Mouse (Mus musculus): ENCODE results near the gene Kxd1. TPM values are rescaled to one million over a fixed set of nuclear protein-coding genes. Genes with fewer than 3 reads are reported as not detected.
"Not testable (repeated sequence)": the region's sequence is repeated elsewhere in the genome, so short reads cannot be mapped to it uniquely, and the experiment has no call there.

Kxd1 gene
- polyA plus RNA-seq, 1 experiment: 37.0 TPM

DNA sequence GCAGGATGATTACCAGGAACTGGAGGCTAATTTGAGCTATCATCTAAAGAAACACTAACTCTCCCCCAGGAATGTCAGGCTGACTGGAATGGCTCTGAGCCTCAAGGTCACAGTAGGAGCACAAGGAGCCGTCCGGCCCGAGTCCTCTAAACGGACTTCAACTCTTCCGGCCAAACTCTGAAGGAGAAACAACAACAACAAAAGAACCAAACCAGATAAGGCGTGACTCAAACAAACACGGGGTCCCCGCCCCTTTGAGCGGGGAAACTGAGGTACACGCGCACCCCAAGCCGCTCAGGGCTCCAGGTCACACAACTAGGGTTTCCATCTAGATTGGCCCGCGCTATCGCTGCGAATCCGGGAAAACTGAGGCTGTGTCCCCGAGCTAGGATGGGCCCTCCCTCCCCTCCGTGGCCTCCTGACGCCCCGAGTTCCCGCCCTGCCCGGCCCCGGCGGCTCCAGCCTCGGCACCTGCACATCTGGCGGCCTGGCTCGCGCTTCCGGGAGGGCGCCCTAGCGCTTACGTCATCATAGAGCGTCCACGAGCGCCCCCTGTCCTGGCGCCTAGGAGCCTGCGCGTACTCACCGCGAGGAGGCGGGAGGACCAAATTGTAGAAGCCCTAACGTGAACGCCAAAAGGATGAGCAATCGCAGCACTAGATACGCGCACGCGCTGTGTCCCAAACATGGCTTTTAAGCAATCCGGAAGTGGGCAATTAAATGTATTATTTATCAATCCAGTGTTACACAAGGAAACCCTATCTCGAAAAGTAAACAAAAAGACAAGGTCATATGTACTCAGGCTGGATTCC lies 5.0 kb downstream of the Kxd1 start:
- TF ChIP-seq CTCF (IDR thresholded peaks at IDR 0.05; ENCODE audit: borderline replicate concordance, insufficient read depth, low read length) (0 out of 2 replicates have a peak, but pooled peaks have one; percentile 19), POLR2A (IDR thresholded peaks at IDR 0.05; ENCODE audit: low read depth, low read length) (peak; percentile 54)
- H3K4me3 ChIP-seq (ENCODE audit: insufficient read depth, low read length): peak overlapping the region; percentile 78
- H3K27ac ChIP-seq (ENCODE audit: insufficient read depth, low read length): peak overlapping the region; percentile 49
- no peaks in the 10 kb centered on the region; the same call in none of the 2 replicates for H3K4me1 ChIP-seq (ENCODE audit: control insufficient read depth, insufficient read depth, low read length)

- Histone ChIP-seq H3K4me3 (ENCODE audit: insufficient read depth, low read length) (no peak overlapping the region), H3K27ac (ENCODE audit: insufficient read depth, low read length) (no peak overlapping the region), H3K4me1 (ENCODE audit: control insufficient read depth, insufficient read depth, low read length) (no peaks in the 10 kb centered on the region; the same call in none of the 2 replicates)
- TF ChIP-seq POLR2A (IDR thresholded peaks at IDR 0.05; ENCODE audit: low read depth, low read length): no peak
- TF ChIP-seq CTCF (IDR thresholded peaks at IDR 0.05; ENCODE audit: borderline replicate concordance, insufficient read depth, low read length): no peak
Measured at GRCm38 (mm10) chr8:70519606-70520005, 8.2 kb downstream of the Kxd1 start.

- H3K4me3 ChIP-seq (ENCODE audit: insufficient read depth, low read length): no peak overlapping the region
- no peak overlapping the region for H3K27ac ChIP-seq (ENCODE audit: insufficient read depth, low read length)
- H3K4me1 ChIP-seq (ENCODE audit: control insufficient read depth, insufficient read depth, low read length): no peaks in the 10 kb centered on the region; the same call in none of the 2 replicates
- TF ChIP-seq CTCF (IDR thresholded peaks at IDR 0.05; ENCODE audit: borderline replicate concordance, insufficient read depth, low read length): no peak
- no peak for TF ChIP-seq POLR2A (IDR thresholded peaks at IDR 0.05; ENCODE audit: low read depth, low read length)
Measured at GRCm38 (mm10) chr8:70519043-70519442, 8.7 kb downstream of the Kxd1 start.

DNA sequence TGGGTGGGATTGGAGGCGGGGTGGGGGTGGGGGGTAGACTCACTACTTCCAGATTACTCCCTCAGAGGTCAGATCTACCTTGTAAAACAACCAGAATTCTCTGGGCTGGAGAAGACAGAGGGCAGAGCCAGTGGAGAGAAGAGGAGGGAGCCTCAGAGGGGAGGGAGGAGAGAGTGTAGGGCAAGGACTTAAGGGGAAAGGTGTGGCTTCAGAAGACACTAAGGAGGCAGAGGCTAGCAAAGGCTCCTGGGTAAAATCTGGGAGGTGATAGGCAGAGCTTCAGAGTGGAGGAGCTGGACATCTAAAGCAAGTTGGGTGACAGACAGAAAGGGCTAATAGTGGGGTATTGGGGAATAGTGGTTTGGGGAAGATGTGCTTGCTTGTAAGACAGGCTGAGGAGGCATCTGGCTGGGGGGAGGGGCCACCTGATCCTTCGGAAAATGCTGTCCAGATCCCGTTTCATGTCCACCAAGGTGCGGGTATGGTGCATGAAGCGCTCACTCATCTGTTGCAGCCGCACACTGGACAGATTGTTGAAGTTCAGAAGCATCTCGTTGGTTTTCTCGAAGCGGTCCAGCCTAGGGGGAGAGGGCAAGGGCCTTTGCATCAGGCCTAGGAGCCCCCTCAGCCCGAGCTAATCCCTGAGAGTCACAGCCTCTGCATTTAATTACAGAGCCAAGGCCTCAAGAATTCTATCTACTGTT lies 9.7 kb downstream of the Kxd1 start:
- no peak overlapping the region for H3K27ac ChIP-seq (ENCODE audit: insufficient read depth, low read length)
- TF ChIP-seq CTCF (IDR thresholded peaks at IDR 0.05; ENCODE audit: borderline replicate concordance, insufficient read depth, low read length) (no peak), POLR2A (IDR thresholded peaks at IDR 0.05; ENCODE audit: low read depth, low read length) (no peak)

GRCm38 (mm10) chr8:70513441-70513840 lies 14.3 kb downstream of the Kxd1 start:
- H3K4me1 ChIP-seq (ENCODE audit: control insufficient read depth, insufficient read depth, low read length): no peaks in the 10 kb centered on the region
- H3K27ac ChIP-seq (ENCODE audit: insufficient read depth, low read length): no peak overlapping the region
- H3K4me3 ChIP-seq (ENCODE audit: insufficient read depth, low read length): no peak overlapping the region
- TF ChIP-seq POLR2A (IDR thresholded peaks at IDR 0.05; ENCODE audit: low read depth, low read length) (no peak), CTCF (IDR thresholded peaks at IDR 0.05; ENCODE audit: borderline replicate concordance, insufficient read depth, low read length) (no peak)

More for the DNA sequence above, 9.7 kb downstream of the Kxd1 start:
- Histone ChIP-seq H3K4me3 (ENCODE audit: insufficient read depth, low read length) (no peak overlapping the region), H3K4me1 (ENCODE audit: control insufficient read depth, insufficient read depth, low read length) (no peaks in the 10 kb centered on the region; the same call in none of the 2 replicates)

GRCm38 (mm10) chr8:70512253-70512903 lies 15.4 kb downstream of the Kxd1 start:
- TF ChIP-seq POLR2A (IDR thresholded peaks at IDR 0.05; ENCODE audit: low read depth, low read length) (no peak), CTCF (IDR thresholded peaks at IDR 0.05; ENCODE audit: borderline replicate concordance, insufficient read depth, low read length) (no peak)
- Histone ChIP-seq H3K4me1 (ENCODE audit: control insufficient read depth, insufficient read depth, low read length) (no peaks in the 10 kb centered on the region), H3K4me3 (ENCODE audit: insufficient read depth, low read length) (no peak overlapping the region), H3K27ac (ENCODE audit: insufficient read depth, low read length) (no peak overlapping the region)

DNA sequence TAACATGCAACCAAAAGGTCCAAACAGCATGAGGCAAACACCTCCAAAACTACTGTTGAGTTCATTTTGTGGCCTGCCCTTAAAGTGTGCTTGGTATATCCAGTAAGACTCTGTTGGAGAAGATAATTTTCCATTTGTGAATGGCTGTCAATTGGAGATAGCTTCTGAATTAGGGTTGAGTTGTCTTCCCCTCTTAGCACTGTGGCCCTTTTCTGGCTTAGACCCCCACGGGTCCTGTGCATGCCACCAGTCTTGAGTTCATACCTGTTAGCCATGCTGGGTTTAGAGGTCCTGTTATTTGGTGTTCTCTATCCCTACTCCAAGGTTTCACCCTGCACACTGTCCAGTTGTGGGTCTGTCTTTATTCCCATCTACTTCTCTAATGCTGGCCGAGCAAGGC lies 16.0 kb downstream of the Kxd1 start:
- Histone ChIP-seq H3K4me3 (ENCODE audit: insufficient read depth, low read length) (no peak overlapping the region), H3K4me1 (ENCODE audit: control insufficient read depth, insufficient read depth, low read length) (no peaks in the 10 kb centered on the region), H3K27ac (ENCODE audit: insufficient read depth, low read length) (no peak overlapping the region)
- TF ChIP-seq CTCF (IDR thresholded peaks at IDR 0.05; ENCODE audit: borderline replicate concordance, insufficient read depth, low read length) (no peak), POLR2A (IDR thresholded peaks at IDR 0.05; ENCODE audit: low read depth, low read length) (no peak)

DNA sequence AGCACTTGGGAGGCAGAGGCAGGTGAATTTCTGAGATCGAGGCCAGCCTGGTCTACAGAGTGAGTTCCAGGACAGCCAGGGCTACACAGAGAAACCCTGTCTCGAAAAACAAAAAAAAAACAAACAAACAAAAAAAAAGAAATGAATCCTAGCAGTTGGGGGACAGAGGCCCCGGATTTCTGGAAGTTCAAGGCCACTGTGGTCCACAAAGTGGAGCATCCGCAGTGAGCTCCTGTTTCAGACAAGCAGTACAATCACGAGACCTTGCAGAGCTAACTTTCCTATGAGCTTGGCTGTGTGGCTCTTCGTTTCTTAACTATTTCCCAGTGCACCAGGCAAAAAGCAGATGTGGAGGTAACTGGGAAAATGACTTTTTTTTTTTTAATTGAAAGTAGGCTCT lies 16.6 kb downstream of the Kxd1 start:
- H3K27ac ChIP-seq (ENCODE audit: insufficient read depth, low read length); H3K4me1 ChIP-seq (ENCODE audit: control insufficient read depth, insufficient read depth, low read length): not testable (repeated sequence)
- peak overlapping the region; percentile 98 for H3K4me3 ChIP-seq (ENCODE audit: insufficient read depth, low read length)

DNA sequence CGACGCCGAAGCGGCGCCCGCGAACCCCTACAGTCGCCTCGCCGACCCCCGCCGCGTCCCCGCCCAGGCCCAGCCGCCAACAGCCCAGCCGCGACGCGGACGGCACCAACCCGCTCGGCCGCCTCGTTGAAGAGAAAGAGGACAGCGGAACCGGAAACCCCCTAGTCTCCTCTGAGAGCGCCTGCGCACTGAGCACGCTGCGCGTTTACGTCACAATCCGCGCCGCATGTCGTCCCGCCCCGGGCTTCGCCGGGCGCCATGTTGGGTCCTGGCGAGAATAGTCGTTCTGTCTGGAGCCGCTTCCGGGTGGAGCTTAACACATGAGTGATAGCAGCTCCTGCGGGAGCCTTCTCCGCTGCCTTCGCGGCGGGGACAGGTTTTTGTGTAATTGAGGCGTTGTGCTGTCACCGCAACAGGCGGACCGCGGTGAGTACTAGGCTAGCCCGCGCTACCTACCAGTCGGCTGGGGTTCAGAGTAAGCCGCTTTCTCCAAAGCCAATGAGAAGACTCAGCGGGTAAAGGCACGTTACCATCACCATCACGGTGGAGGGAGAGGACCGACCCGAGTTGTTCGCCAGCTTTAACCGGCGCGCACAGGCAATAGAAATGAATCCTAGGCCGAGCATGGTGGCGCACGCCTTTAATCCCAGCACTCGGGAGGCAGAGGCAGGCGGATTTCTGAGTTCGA lies 17.4 kb downstream of the Kxd1 start, which contains the start of gene Uba52:
Gene Uba52 (minus strand): TSS at position 574 of the 688 bp plus-strand sequence.
- H3K4me3 ChIP-seq (ENCODE audit: insufficient read depth, low read length): peak within 1 kb of the TSS; percentile 98
- no peaks in the 10 kb centered on the region for H3K4me1 ChIP-seq (ENCODE audit: control insufficient read depth, insufficient read depth, low read length)
- peak within 1 kb of the TSS; percentile 94 for H3K27ac ChIP-seq (ENCODE audit: insufficient read depth, low read length)
- TF ChIP-seq POLR2A (IDR thresholded peaks at IDR 0.05; ENCODE audit: low read depth, low read length) (peak; percentile 86), CTCF (IDR thresholded peaks at IDR 0.05; ENCODE audit: borderline replicate concordance, insufficient read depth, low read length) (no peak)

All from embryonic fibroblast, embryonic 13.5 days (primary cell).